Mouse (Mus musculus): ENCODE measurements around the gene Mpdu1.
A peak's percentile ranks its signal among the peaks of the same experiment; 100 is the strongest.

DNA sequence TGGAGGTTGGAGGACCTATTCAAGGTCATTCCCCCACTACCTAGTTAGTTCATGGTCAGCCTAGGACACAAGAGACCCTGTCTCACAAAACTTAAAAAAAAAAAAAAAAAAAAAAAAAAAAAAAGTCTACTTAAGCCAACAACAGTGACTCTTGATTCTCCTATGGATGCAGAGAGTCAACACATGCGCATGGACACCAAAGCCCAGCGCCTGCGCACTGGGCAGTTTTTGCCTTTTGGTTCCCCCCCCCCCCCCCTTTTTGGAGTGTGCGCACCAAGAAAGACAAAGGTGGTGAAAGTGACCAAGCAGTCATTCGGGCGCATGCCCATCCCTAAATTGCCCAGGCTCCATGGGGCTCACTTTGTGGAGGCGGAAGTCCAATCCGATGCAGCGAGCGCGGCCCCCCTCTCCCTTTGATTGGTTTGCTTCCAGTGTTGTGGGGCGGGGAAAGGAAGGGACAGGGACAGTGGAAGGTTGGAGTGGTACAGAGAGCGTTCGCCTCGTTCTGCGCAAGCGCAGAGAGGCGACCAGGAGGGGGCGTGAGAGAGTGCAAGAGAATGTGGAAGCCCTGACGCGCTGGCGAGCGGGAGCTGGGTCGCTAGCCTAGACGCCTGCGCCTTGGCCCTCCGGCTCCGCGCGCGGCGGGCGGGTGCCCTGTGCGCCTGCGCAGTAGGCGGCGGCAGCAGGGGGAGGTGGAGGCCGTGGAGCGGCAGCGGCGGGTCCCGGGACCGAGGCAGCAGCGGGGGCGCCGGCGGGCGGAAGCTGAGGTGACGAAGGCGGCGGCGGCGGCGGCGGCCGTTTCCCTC is 30.0 kb downstream of the Mpdu1 start, which contains the start of gene Fxr2:
- TF ChIP-seq POLR2A (IDR thresholded peaks at IDR 0.05; ENCODE audit: low read depth, low read length) (no peak), CTCF (conservative IDR thresholded peaks at IDR 0.05; ENCODE audit: insufficient read depth, insufficient read length, low read depth, low read length) (peak; percentile 82)
